Mouse (Mus musculus) urinary bladder, postnatal 0 days (tissue): Measurements from ENCODE around the gene Gipr. TPM values are rescaled to one million over a fixed set of nuclear protein-coding genes. Genes with fewer than 3 reads are reported as not detected.

ENCODE experiments used
- microRNA counts: library from miRNA; unstranded; fragments of <30 nt; microRNA quantifications from one replicate; lab custom pipeline; 2016
- microRNA-seq: library from miRNA; unstranded; fragments of <30 nt; microRNA quantifications from one replicate; pipeline ENCODE4, GENCODE M21; 2016
- polyA plus RNA-seq: library from polyadenylated mRNA; unstranded; fragments of >200 nt; fragmentation: Nextera tagmentation; extraction: Ambion mirVana; gene quantifications from 2 replicates; pipeline ENCODE4 v1.2.1, GENCODE M21; 2015

Gene Gipr
- polyA plus RNA-seq = 0.37 and 0.49 TPM in 2 replicates

GRCm38 (mm10) chr7:19165656-19166423, at the start of gene Gipr:
Gene Gipr, minus strand, starts transcription at chr7:19166127.

GRCm38 (mm10) chr7:19211996-19212755, 46.2 kb upstream of the Gipr start, which contains the start of gene Gpr4:
Gene Gpr4, plus strand, starts transcription at chr7:19212538.

GRCm38 (mm10) chr7:19175708-19176515, 10.0 kb upstream of the Gipr start, which contains the start of gene Eml2:
Gene Eml2, plus strand, starts transcription at chr7:19176421.

GRCm38 (mm10) chr7:19149626-19150025, 16.3 kb downstream of the Gipr start, which contains the start of gene Snrpd2:
Gene Snrpd2, plus strand, starts transcription at chr7:19149722.

GRCm38 (mm10) chr7:19148875-19149541, 16.9 kb downstream of the Gipr start, which contains the start of gene Qpctl:
Gene Qpctl, minus strand, starts transcription at chr7:19149291.

GRCm38 (mm10) chr7:19119631-19120429, 46.1 kb downstream of the Gipr start, which contains the start of gene Fbxo46:
Gene Fbxo46, plus strand, starts transcription at chr7:19119859.

GRCm38 (mm10) chr7:19118028-19118771, 47.7 kb downstream of the Gipr start, which contains the start of gene Gm4969:
Gene Gm4969, minus strand, starts transcription at chr7:19118368.

MicroRNAs encoded within 50 kb of the gene (microRNA counts, 519-probe panel; counts per million panel counts)
- not detected for microRNA mmu-miR-330 (lab: Ali Mortazavi, UCI)

Small RNAs within 50 kb of the gene (microRNA-seq; reads per million reads assigned to microRNA genes)
- gene Mir330 = 359 reads per million, percentile 62 among the genes with 10 or more reads in this experiment

Other genes with a start within 250 kb of the Gipr start
- gene Nova2, start 240.2 kb downstream of the Gipr start, polyA plus RNA-seq = 0.19 and 0.20 TPM in 2 replicates
- gene Nanos2, start 178.7 kb downstream of the Gipr start, polyA plus RNA-seq = not detected in 2 replicates
- gene Mypop, start 174.9 kb downstream of the Gipr start, polyA plus RNA-seq = 2.3 and 2.4 TPM in 2 replicates
- 7.5 and 8.1 TPM in 2 replicates for gene Irf2bp1, start 162.1 kb downstream of the Gipr start, polyA plus RNA-seq
- not detected in 2 replicates for gene Foxa3, start 142.6 kb downstream of the Gipr start, polyA plus RNA-seq
- gene Sympk, start 141.8 kb downstream of the Gipr start, polyA plus RNA-seq = 10.3 and 10.6 TPM in 2 replicates
- not detected in 2 replicates for gene Rsph6a, start 111.4 kb downstream of the Gipr start, polyA plus RNA-seq
- 7.3 and 9.4 TPM in 2 replicates for gene Dmwd, start 89.9 kb downstream of the Gipr start, polyA plus RNA-seq
- gene Dmpk, start 82.3 kb downstream of the Gipr start, polyA plus RNA-seq = 567 and 705 TPM in 2 replicates
- 28.4 and 30.6 TPM in 2 replicates for gene Six5, start 71.5 kb downstream of the Gipr start, polyA plus RNA-seq
- 0.71 and 1.3 TPM in 2 replicates for gene Gm4969, start 47.8 kb downstream of the Gipr start, polyA plus RNA-seq
- 5.8 and 6.1 TPM in 2 replicates for gene Fbxo46, start 46.3 kb downstream of the Gipr start, polyA plus RNA-seq
- gene Qpctl, start 16.8 kb downstream of the Gipr start, polyA plus RNA-seq = 11.9 and 12.2 TPM in 2 replicates
- 189 and 191 TPM in 2 replicates for gene Snrpd2, start 16.4 kb downstream of the Gipr start, polyA plus RNA-seq
- 26.0 and 26.1 TPM in 2 replicates for gene Eml2, start 10.3 kb upstream of the Gipr start, polyA plus RNA-seq
- gene Gpr4, start 46.4 kb upstream of the Gipr start, polyA plus RNA-seq = 13.5 and 15.9 TPM in 2 replicates
- gene Opa3, start 62.2 kb upstream of the Gipr start, polyA plus RNA-seq = 24.9 and 26.7 TPM in 2 replicates
- gene Vasp, start 105.7 kb upstream of the Gipr start, polyA plus RNA-seq = 110 and 122 TPM in 2 replicates
- 0.37 TPM in 1 of 2 replicates, not detected in the other for gene Ppm1n, start 113.9 kb upstream of the Gipr start, polyA plus RNA-seq
- 19.9 and 21.9 TPM in 2 replicates for gene Rtn2, start 116.5 kb upstream of the Gipr start, polyA plus RNA-seq
- gene Fosb, start 143.9 kb upstream of the Gipr start, polyA plus RNA-seq = 0.57 and 0.75 TPM in 2 replicates
- gene Ercc1, start 178.7 kb upstream of the Gipr start, polyA plus RNA-seq = 48.3 and 53.8 TPM in 2 replicates
- gene Cd3eap, start 193.4 kb upstream of the Gipr start, polyA plus RNA-seq = 13.3 and 13.8 TPM in 2 replicates
- 9.7 and 11.9 TPM in 2 replicates for gene Ppp1r13l, start 193.6 kb upstream of the Gipr start, polyA plus RNA-seq
- 5.6 and 5.9 TPM in 2 replicates for gene Ercc2, start 215.9 kb upstream of the Gipr start, polyA plus RNA-seq
- gene Klc3, start 238.0 kb upstream of the Gipr start, polyA plus RNA-seq = 4.7 and 5.9 TPM in 2 replicates
- gene Ckm, start 238.6 kb upstream of the Gipr start, polyA plus RNA-seq = 875 and 934 TPM in 2 replicates